Mouse (Mus musculus) right cerebral cortex, postnatal 4 days (tissue): Measurements from ENCODE around the gene Plagl1.

Experiments
- DNase-seq: peaks from one replicate; pipeline ENCODE4 v3.0.0-alpha.2; 2022

Plagl1 gene

DNA sequence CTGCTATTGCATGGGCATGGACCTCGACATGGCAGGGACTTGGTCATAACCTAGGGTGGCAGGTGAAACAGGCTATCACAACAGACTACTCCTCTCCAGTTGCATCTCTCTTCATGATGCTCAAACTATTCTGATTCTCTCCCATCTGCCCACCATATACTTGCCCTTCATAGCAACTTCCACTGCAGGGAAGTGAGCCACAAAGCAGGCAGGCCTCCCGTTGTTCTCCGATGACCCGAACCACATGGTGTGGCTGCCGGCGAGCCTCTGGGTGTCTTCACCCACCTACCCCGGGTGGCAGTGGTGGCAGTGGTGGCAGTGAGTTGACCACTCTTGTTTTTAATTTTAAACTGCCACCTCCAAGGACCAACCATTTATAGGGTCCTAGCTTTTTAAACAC is 75.4 kb downstream of the Plagl1 start:
- no peak for DNase-seq

DNA sequence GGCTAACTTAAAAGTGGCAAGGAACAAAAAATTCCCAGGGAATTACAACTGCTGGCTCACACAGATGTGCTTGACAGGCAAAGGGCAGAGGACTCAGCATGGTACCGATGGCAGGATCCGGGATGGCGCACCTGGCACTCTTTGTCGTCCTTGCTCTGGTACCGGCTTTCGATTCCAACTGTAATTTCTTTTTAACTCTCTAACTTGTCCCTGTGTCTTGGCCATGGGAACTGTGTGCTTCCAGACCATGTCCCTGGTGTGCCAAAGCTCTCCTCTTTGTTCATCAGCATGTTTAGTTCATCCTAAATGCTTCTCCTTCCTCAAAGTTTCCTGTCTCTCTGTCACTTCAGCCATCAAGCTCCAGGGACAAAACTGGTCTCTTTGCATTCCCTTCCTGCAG is 77.6 kb downstream of the Plagl1 start:
- DNase-seq = no peak

- DNase-seq = no peak
Measured at GRCm38 (mm10) chr10:13140434-13140833, 80.1 kb downstream of the Plagl1 start.

DNA sequence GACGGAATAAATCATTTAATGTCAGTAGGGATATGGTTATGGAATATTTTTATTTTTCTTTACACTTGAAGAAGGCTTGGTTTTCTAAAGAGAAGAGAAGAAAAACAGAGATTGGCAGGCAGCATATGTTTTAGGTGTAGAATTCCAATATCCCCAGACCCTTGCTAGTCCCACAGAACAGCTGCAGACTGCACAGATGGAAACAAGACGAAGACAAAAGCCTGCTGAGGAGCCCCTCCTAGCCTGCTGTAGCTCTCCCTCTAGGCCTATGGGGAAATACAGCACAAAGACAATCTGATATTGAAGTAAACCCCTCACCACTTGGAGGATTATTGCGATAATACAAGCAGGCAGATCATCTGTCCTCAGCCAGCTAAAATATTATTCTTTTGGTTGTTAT is 90.1 kb downstream of the Plagl1 start:
- DNase-seq = no peak

DNA sequence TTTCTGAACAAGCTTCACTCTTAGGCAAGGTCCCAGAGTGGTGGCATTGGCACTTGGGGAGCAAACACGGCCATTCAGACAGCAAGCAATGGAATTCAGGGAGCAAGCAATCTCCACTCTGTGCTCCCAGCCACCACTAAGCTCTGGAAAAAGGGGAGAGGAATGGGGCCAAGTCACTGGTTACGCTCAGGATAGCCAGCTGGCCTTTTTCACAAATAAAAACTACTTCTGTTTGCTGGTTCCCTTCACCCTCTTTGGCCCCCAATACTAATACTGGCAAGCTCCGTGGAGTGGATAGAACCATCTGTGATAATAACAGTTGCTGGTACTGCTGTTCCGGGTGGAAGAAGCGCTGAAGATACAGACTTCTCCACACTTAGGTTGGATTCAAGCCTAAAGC is 91.0 kb downstream of the Plagl1 start:
- no peak for DNase-seq

- no peak for DNase-seq
Measured at GRCm38 (mm10) chr10:13152811-13153364, 92.6 kb downstream of the Plagl1 start.

DNA sequence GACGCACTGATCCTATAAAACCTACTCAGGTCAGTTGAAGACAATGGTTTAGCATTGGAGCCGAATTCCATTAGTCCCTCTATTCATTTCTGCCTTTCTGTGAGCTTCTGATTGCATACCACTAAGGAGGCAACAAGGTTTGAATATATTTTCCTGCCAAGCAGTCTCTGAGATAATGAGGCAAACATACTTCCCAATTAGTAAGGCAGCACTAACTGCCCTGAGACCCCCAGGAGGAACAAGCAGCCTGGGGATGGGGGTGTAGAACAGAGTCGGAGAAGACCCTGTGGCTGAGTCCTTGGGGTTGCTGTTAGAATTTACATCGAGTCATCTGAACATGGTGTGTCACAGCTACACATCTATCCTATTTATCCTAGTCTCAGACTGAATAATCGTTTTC is 95.1 kb downstream of the Plagl1 start:
- DNase-seq = no peak

- DNase-seq = no peak
Measured at GRCm38 (mm10) chr10:13160913-13161312, 100.6 kb downstream of the Plagl1 start.

DNA sequence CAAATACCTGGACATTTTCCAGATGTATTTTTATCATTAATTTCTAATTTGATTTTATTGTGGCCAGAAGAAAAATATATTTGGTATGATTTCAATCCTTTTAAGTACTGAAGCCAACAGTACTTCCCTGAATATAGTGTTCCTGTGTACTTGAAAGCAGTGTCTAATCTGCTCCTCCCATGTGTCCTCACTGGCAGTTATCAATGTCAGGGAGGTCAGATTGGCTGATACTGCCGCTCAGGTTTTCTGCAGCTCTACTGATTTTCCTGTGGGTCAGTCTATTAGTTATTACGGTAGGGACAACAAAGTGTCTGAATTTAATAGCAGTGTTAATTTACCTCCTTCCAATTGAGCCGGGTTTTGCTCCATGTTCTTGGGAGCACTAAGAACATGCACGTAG is 101.7 kb downstream of the Plagl1 start:
- DNase-seq = no peak

GRCm38 (mm10) chr10:13168461-13168860 is 108.2 kb downstream of the Plagl1 start:
- no peak for DNase-seq

DNA sequence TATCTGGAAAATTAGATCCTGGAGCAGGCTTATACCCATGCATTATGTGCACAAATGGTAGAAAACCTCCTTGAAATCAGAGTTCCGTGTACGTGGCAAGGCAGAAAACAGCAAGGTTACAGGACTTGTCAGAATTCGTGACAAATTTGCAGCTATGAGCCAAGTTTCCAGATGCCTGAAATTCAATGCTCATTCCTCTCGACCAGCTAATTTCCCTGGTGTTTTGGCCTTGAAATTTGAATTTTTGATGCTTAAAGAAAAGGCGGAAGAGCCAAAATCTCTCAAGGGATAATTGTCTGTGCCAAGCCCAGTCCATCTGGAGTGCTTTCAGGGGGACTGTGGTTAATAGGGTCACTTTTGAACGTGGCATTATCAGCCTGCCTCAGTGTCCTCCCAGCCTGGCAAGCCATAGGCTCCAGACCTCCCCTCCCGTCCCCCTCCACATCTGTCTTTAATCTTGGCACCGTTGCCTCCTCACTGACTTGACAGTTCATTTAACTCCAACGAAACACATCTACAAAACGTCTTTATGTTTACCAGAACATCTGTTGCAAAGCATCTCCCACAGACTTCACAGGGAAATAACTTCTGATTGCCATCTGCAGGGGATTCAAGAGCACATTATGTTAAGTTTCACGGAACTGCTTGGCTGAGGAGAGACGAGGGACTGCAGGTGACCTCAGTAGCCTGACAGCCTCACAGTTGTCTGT is 110.6 kb downstream of the Plagl1 start:
- no peak for DNase-seq

GRCm38 (mm10) chr10:13171461-13171860 is 111.2 kb downstream of the Plagl1 start:
- DNase-seq = no peak

GRCm38 (mm10) chr10:13172798-13173221 is 112.5 kb downstream of the Plagl1 start:
- DNase-seq = no peak

DNA sequence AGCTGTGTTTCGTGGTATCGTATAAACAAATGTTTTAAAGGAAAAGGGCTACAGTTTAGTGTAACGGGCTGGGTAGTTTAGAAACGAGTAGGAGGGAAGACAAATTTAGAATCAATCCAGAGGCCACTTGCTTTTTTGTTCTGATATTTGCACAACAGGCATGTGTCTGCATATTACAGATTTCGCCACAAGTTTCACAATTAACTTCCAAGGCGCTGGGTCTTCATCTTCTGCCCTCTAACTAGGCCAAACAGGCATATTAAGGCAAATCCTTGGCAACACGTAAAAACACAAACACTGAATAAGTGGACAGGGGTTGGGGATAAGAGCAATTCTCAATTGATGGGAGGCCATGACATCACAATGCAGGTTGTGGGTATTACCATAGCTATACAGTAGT is 115.6 kb downstream of the Plagl1 start:
- DNase-seq = no peak

- no peak for DNase-seq
Measured at GRCm38 (mm10) chr10:13177973-13178624, 117.8 kb downstream of the Plagl1 start, which contains the start of gene Zc2hc1b. TSS of gene Zc2hc1b (minus strand) at chr10:13178023.

- DNase-seq = no peak
Measured at GRCm38 (mm10) chr10:13180211-13180610, 119.9 kb downstream of the Plagl1 start.
